Mouse (Mus musculus) adrenal gland, postnatal 25 days (tissue): Measurements from ENCODE around the gene Zfp526. TPM values are rescaled to one million over a fixed set of nuclear protein-coding genes. Genes with fewer than 3 reads are reported as not detected.
A peak's percentile ranks its signal among the peaks of the same experiment; 100 is the strongest.
"Not testable (repeated sequence)": the region's sequence is repeated elsewhere in the genome, so short reads cannot be mapped to it uniquely, and the experiment has no call there.

Experiments used
- DNase-seq: peaks from one replicate; pipeline ENCODE4 v3.0.0; 2021; ENCODE audit warnings: mixed read lengths
- total RNA-seq: library from RNA; stranded (reverse); gene quantifications from 2 replicates; pipeline ENCODE4 v1.2.3, GENCODE M21; 2021

The Zfp526 gene
- total RNA-seq, 1 experiment from 2014 or later = 16.0 TPM

DNA sequence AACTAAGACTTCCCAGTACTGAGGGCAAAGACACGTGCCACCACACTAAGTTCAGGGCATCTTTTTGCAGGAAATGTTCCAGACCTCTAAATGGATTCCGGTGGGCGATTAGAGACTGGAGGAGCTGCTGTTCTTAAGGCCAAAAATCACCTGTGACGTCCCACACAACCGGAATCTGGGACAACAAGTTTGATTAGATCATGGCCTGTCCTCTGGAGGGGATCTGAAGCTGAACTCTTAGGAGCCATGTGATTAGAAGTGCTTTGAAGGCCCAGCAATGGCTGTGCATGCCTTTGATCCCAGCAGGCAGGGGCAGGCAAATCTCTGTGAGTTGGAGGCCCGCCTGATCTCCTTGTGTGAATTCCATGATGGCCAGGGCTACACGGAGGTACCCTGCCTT, 19.4 kb downstream of the Zfp526 start:
- DNase-seq = no peak

DNA sequence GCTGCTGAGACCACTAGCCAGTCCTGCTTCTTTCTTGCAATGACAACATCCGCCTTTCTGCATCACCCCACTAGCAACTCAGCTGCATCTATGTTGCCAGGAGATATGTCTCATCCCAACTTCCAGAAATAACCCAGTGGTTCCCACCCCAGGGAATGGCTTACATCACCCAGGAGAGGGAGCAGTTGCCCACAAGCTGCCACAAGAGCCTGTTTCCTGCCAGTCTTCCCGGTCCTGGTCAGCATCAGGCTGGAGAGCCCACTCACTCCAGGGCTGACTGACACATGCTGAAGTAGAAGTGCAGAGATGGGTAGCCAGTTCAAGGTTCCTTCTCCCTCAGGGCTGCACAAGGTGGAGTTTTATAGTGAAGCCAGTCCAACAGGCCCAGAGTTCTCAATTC, 19.8 kb downstream of the Zfp526 start:
- peak; percentile 49 for DNase-seq

GRCm38 (mm10) chr7:25243361-25243760, 22.1 kb downstream of the Zfp526 start:
- DNase-seq = no peak

- no peak for DNase-seq
Measured at GRCm38 (mm10) chr7:25244562-25245369, 23.5 kb downstream of the Zfp526 start.

GRCm38 (mm10) chr7:25246079-25246758, 25.0 kb downstream of the Zfp526 start:
- DNase-seq = peak; percentile 64

DNA sequence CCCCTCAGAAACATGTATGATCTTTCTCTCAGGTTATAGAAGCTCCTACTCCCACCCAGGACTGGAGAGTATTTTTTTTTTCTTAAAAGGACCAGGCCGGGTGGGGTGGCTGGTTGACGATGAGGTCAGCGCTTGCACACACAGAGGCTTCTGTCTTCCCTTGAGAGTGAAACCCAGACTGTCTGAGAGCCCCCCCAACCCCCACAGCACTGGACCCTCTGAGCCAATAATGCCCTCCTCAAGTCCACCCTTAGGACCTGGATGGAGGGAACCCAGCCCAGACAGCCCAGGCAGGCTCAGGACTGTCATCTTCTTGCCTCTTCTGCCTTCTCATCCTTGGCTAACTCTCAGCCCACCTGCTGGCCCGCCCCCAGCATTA, 25.5 kb downstream of the Zfp526 start:
- no peak for DNase-seq

DNA sequence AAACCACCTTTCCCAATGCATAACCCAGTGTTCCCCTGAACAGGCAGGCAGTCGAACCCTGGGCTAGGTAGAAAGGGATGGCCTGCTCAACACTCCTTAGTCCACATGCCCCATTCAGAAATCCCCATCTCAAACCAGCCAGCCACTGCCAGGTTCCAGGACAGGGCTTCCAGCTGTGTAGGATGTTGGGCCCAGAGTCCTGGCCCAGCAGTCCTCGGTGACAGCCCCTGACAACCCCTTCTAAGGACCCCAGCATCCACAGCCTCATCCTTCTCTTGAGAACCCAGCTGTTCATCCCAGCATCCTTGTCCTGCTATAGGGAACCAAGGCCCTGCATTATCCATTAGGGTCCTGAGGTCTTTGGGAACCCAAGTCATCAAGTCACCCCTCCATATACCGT, 26.3 kb downstream of the Zfp526 start:
- DNase-seq = no peak

- no peak for DNase-seq
Measured at GRCm38 (mm10) chr7:25248018-25248647, 26.9 kb downstream of the Zfp526 start.

DNA sequence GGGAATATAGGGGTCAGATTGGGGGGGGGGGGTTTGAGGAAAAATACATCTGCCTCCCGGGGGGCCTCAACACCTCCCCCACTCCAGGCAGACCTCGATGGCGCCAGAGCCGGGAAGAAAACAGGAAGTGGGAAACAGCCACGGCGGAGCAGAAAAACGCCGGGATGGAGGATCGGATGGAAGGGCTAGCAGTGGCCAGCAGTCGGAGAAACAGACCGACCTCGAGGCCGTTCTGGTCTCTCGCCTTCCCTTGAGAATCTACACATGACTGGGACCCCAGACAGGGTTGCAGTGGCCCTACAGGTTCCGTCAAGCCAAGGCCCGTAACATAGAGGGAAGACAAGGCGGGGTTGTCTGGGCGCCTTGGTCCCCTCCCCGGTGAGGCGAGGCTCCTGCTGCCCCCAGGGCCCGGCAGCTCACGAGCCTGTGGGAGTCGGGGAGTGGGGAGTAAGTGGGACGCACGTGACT, 27.7 kb downstream of the Zfp526 start:
- DNase-seq = no peak

- peak; percentile 77 for DNase-seq
Measured at GRCm38 (mm10) chr7:25249314-25250140, 28.3 kb downstream of the Zfp526 start.

- peak; percentile 97 for DNase-seq
Measured at GRCm38 (mm10) chr7:25250141-25250972, 29.1 kb downstream of the Zfp526 start, which contains the start of gene Erf. Gene Erf (minus strand): TSS chr7:25250761.

DNA sequence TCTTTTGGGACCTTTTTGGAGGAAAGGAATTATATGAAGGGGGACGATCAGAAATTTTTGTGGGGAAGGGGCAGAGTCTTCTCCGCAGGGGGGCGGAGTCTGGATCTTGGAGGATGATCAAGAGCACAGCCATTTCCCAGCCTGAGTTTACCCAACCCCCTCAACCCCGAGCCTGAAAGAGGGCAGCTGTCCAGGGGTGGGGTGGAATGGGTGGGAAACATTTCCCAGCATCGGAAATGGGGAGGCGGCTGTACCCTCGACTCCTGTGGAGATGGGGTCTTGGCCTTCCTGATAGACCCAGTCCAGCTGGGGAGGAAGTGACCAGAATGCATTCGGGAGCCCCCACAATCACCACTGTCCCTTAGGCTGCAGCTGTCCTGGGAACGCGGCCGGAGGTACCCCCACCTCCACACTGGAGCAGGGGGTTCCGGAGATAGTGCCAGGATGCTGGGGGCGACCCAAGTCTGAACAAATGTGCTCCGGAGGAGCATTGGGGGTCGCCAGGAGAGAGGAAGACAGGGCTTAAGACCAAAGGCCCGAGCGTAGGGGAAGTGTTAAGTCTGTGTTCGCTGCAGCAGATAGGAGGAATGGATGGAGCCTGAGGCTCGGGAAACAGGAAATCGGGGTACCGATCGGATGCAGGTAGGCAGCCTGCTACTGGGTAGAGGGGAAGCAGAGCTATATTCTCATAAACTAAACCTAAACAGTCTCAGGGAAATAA, 30.0 kb downstream of the Zfp526 start:
- peak; percentile 45 for DNase-seq

DNA sequence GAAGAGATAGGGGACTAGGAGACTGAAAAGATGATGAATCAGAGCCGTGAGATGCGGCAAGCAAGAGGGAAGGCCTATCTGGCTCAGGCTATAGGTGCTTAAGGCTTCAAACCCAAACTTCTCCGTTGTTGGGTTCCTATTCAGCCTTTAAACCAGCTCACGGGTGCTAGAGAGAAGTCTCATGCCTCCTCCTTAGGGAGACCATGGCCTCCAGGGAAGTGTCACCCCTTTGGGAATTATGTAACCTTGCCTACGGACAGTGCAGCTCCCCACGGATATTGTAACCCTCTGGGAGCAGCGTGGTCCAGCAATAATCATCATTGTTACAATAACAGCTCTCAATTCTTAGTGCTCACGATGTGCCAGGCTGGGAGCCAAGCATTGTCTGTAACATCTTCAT, 30.6 kb downstream of the Zfp526 start:
- no peak for DNase-seq

DNA sequence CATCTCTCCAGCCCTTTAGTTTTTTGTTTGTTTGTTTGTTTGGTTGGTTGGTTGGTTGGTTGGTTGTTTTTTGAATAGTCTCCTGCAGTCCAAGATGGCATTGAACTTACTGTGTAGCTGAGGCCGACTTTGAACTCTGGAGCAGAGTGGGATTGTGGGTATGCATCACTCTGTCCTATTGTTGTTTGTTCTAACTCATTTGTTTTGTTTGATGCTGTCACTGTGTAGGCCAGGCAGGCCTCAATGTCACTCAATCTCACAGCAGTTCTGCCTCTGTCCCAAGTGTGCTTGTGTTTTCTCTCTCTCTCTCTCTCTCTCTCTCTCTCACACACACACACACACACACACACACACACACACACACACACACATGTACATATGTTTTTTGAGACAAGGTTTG, 40.7 kb downstream of the Zfp526 start:
- no peak for DNase-seq

DNA sequence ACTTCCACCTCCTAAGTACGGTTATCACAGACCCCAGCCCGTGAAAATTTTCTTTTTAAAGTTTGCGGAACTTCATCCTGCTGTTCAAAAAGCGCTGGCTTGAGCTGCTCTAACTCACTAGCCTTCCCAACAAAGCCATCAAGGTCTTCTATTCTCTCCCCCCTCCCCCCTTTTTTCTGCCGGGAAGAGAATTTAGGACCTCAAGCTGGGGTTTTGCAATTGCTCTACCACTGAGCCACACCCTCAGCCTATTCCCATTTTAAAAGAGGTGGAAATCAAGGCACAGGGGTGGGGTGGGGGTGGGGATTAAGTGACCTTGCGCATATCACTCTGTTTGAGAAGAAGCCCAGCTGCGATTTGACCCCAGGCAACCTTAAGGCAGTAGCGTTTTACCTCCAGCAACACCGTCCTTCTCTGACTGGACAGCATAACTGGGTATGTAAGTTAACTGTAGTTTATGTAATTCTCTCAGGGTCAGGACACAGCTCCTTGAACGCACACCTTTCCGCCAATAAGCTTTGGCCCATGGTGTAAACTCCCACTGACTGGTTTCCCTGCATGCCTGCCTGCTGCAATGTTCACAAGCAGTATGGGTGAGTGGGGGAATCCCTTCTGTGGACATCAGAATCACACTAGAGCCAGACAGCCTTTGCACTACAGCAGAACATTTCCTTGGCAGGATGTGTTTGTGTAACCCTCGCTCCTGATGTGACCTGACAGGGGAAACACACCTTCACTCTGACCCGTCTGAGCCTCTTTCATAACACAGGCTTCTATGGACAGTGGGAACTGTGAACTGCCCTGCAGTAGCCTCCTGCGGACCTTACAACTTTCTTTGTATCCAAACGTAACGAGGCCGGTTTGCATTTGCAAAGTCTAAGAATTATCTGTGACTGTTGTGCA, 43.0 kb downstream of the Zfp526 start:
- no peak for DNase-seq

DNA sequence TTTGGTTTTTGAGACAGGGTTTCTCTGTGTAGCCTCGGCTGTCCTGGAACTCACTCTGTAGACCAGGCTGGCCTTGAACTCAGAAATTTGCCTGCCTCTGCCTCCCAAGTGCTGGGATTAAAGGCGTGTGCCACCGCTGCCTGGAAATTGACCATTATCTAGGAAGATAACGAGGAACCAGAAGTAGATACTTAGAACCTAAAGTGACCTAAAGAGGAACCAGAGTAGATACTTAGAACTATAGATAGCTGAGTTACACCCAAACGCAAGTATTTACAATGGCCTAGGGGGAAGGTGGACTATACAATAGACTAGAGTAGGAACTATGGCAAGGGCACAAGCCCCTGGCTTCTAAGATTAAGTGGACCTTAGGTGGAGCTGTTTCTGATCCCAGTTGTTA, 44.5 kb downstream of the Zfp526 start:
- not testable (repeated sequence) for DNase-seq

- DNase-seq = no peak
Measured at GRCm38 (mm10) chr7:25266180-25266962, 45.1 kb downstream of the Zfp526 start.

- DNase-seq = peak; percentile 94
Measured at GRCm38 (mm10) chr7:25267301-25267750, 46.1 kb downstream of the Zfp526 start, which contains the start of gene Cic. Gene Cic (plus strand): TSS chr7:25267704.
